Mouse (Mus musculus) G1E (cell line): Measurements from ENCODE around the gene Slc25a43. TPM values are rescaled to one million over a fixed set of nuclear protein-coding genes. Genes with fewer than 3 reads are reported as not detected.

Experiments
- ATAC-seq: 2 replicates; pipeline ENCODE4 v1.8.0; 2016; ENCODE audit warnings: mild to moderate bottlenecking; ENCODE audit not compliant: insufficient number of reproducible peaks, poor library complexity, low FRiP score, severe bottlenecking; ENCODE audit errors: extremely low read depth
- DNase-seq: peaks from one replicate; pipeline ENCODE4 v3.0.0; 2012; ENCODE audit warnings: low spot score
- H3K27me3 ChIP-seq: 2 replicates; pipeline ENCODE4 v1.6.1; 2012; ENCODE audit warnings: mild to moderate bottlenecking, low read length, inconsistent platforms; ENCODE audit not compliant: insufficient read depth
- H3K36me3 ChIP-seq: replicated peaks from 2 replicates; pipeline ENCODE3; 2012; ENCODE audit warnings: mild to moderate bottlenecking, inconsistent platforms
- H3K4me1 ChIP-seq: 2 replicates; pipeline ENCODE4 v1.6.1; 2012; ENCODE audit warnings: low read depth, low read length, inconsistent platforms, mixed read lengths; ENCODE audit not compliant: insufficient read depth
- H3K4me3 ChIP-seq: 2 replicates; pipeline ENCODE4 v1.5.1; 2012; ENCODE audit warnings: low read depth, mild to moderate bottlenecking, inconsistent platforms, low read length, moderate library complexity, mixed read lengths
- H3K9me3 ChIP-seq: replicated peaks from 2 replicates; pipeline ENCODE4 v1.6.1; 2012; ENCODE audit warnings: inconsistent platforms
- CTCF ChIP-seq: IDR thresholded peaks from 2 replicates; pipeline ENCODE4 v1.5.1; 2012; ENCODE audit warnings: low read depth, low read length, inconsistent platforms, mixed read lengths
- GATA1 ChIP-seq: IDR thresholded peaks from 2 replicates; pipeline ENCODE4 v1.6.1; 2012; ENCODE audit warnings: borderline replicate concordance, low read length, inconsistent platforms, mixed read lengths
- GATA2 ChIP-seq: IDR thresholded peaks from 2 replicates; pipeline ENCODE4 v1.6.1; 2012; ENCODE audit warnings: low read depth, low read length, inconsistent platforms, borderline replicate concordance
- POLR2AphosphoS5 ChIP-seq: IDR thresholded peaks from 2 replicates; pipeline ENCODE4 v1.6.1; 2012; ENCODE audit warnings: low read depth, low read length, inconsistent platforms; ENCODE audit not compliant: insufficient replicate concordance
- TAL1 ChIP-seq: conservative IDR thresholded peaks from 2 replicates; pipeline ENCODE4 v1.6.1; 2012; ENCODE audit warnings: low read depth, low read length, inconsistent platforms, mixed read lengths
- polyA plus RNA-seq: library from polyadenylated mRNA; stranded (reverse); fragments of >175 nt; gene quantifications from 2 replicates; pipeline ENCODE4 v1.2.3, GENCODE M21; 2012
- total RNA-seq, 2 experiments: library from RNA; stranded (forward) in 1 of 2; stranded (reverse) in 1 of 2; fragments of 200-1000 nt in 1 of 2; fragments of >200 nt in 1 of 2; fragmentation: Nextera tagmentation in 1 of 2; gene quantifications; 2 replicates each; pipeline ENCODE4 v1.2.3; 2014 to 2017

Slc25a43 gene
- total and polyA plus RNA-seq, 3 experiments: 0.75 TPM; not detected in 2

- H3K27me3 ChIP-seq: no peaks in the 10 kb centered on the region
- ATAC-seq (no peak), DNase-seq (no peak)
- no peak overlapping the region for H3K4me3 ChIP-seq
- no peak for TF ChIP-seq GATA2
- peak; percentile 82; the same call in 1 of the 2 replicates for TF ChIP-seq POLR2AphosphoS5
- peaks cover 18% of the 10 kb centered on the region for H3K4me1 ChIP-seq
- H3K36me3 ChIP-seq: peaks cover 20% of the 10 kb centered on the region
- no peaks in the 10 kb centered on the region for H3K9me3 ChIP-seq
Observed at GRCm38 (mm10) chrX:36799131-36799879, 55.8 kb downstream of the Slc25a43 start.

- H3K4me3 ChIP-seq: no peak overlapping the region
- no peak for TF ChIP-seq CTCF
- TF ChIP-seq GATA2: no peak
- no peak for TF ChIP-seq TAL1
- no peak for TF ChIP-seq POLR2AphosphoS5
- TF ChIP-seq GATA1: no peak
- ATAC-seq: no peak
- H3K4me1 ChIP-seq: peaks cover 18% of the 10 kb centered on the region
- no peaks in the 10 kb centered on the region for H3K27me3 ChIP-seq
- no peaks in the 10 kb centered on the region for H3K9me3 ChIP-seq
- peaks cover 4% of the 10 kb centered on the region for H3K36me3 ChIP-seq
- DNase-seq: no peak
Observed at GRCm38 (mm10) chrX:36803189-36803588, 59.7 kb downstream of the Slc25a43 start.

GRCm38 (mm10) chrX:36804196-36804595 is 60.7 kb downstream of the Slc25a43 start:
- Histone ChIP-seq H3K4me1 (peaks cover 23% of the 10 kb centered on the region), H3K36me3 (no peaks in the 10 kb centered on the region), H3K27me3 (no peaks in the 10 kb centered on the region), H3K9me3 (no peaks in the 10 kb centered on the region), H3K4me3 (no peak overlapping the region)
- DNase-seq (no peak), ATAC-seq (no peak)
- TF ChIP-seq TAL1 (no peak), POLR2AphosphoS5 (no peak)

- Histone ChIP-seq H3K36me3 (no peaks in the 10 kb centered on the region), H3K4me3 (no peak overlapping the region), H3K4me1 (peaks cover 23% of the 10 kb centered on the region), H3K27me3 (no peaks in the 10 kb centered on the region), H3K9me3 (no peaks in the 10 kb centered on the region)
- TF ChIP-seq GATA1 (no peak), TAL1 (no peak), CTCF (no peak), GATA2 (no peak), POLR2AphosphoS5 (no peak)
- ATAC-seq: no peak
- DNase-seq: no peak
Observed at GRCm38 (mm10) chrX:36805466-36806235, 62.2 kb downstream of the Slc25a43 start.

- Histone ChIP-seq H3K4me3 (peak overlapping the region; percentile 58; the same call in 1 of the 2 replicates), H3K4me1 (peaks cover 23% of the 10 kb centered on the region), H3K36me3 (no peaks in the 10 kb centered on the region), H3K27me3 (no peaks in the 10 kb centered on the region), H3K9me3 (no peaks in the 10 kb centered on the region)
- TF ChIP-seq POLR2AphosphoS5 (no peak), CTCF (peak; percentile 27; the same call in 1 of the 2 replicates)
- DNase-seq: peak; percentile 46
- peak; percentile 92 for ATAC-seq
Observed at GRCm38 (mm10) chrX:36807360-36808317, 64.2 kb downstream of the Slc25a43 start.

- peaks cover 18% of the 10 kb centered on the region for H3K4me1 ChIP-seq
- DNase-seq (no peak), ATAC-seq (no peak)
- no peak for TF ChIP-seq GATA1
- no peak for TF ChIP-seq GATA2
- no peak for TF ChIP-seq CTCF
- no peak for TF ChIP-seq POLR2AphosphoS5
- TF ChIP-seq TAL1: no peak
- no peaks in the 10 kb centered on the region for H3K9me3 ChIP-seq
- peak overlapping the region; percentile 58; the same call in 1 of the 2 replicates for H3K4me3 ChIP-seq
- no peaks in the 10 kb centered on the region for H3K27me3 ChIP-seq
- no peaks in the 10 kb centered on the region for H3K36me3 ChIP-seq
Observed at GRCm38 (mm10) chrX:36808318-36808683, 64.8 kb downstream of the Slc25a43 start.
